Mouse (Mus musculus) right cerebral cortex, adult 18-20 months (tissue): ENCODE data around the gene Susd6.
"Not testable (repeated sequence)": the region's sequence is repeated elsewhere in the genome, so short reads cannot be mapped to it uniquely, and the experiment has no call there.

ENCODE experiments used
- DNase-seq: peaks from one replicate; pipeline ENCODE4 v3.0.0; 2022; ENCODE audit warnings: mixed read lengths

Susd6 gene

DNA sequence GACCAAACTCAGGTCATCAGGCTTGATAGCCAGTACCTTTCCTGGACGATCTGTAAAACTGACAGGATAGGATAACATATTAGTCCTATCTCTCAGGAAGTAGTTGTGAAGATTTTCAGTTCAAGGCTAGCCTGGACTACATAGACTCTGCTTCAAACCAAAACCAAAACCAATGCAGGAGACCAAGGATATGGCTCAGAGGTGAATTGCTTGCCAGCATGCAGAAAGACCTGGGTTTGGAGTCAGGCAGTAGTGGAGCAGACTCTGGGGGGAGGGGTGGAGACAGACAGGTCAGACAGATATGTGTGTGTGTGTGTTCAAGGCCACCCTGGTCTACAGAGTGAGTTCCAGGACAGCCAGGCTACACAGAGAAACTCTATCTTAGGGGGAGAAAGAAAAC lies 3.7 kb upstream of the Susd6 start:
- no peak for DNase-seq

GRCm38 (mm10) chr12:80787604-80788003 lies 2.7 kb upstream of the Susd6 start:
- DNase-seq, result no peak

DNA sequence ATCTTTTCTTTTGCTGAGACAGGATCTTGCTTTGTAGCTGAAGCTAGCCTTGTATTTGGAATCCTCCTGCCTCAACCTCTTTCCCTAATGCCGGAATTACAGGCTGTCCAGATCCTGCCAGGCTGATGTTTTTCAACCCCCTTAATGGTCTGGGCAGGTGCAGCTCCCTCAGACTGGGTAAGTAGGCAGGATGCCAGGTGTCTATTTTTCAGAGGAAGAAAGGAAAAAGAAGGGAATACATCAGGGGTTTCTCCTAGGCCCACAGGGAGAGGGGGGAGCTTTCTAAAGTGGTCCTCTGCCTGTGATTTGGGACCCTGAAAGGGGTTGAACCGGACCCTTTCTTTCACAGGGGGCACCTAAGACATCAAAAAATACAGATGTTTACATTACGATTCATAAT lies 2.1 kb upstream of the Susd6 start:
- DNase-seq, result no peak

- not testable (repeated sequence) for DNase-seq
These were observed 1.0 kb upstream of the Susd6 start for GRCm38 (mm10) chr12:80789276-80789675.

DNA sequence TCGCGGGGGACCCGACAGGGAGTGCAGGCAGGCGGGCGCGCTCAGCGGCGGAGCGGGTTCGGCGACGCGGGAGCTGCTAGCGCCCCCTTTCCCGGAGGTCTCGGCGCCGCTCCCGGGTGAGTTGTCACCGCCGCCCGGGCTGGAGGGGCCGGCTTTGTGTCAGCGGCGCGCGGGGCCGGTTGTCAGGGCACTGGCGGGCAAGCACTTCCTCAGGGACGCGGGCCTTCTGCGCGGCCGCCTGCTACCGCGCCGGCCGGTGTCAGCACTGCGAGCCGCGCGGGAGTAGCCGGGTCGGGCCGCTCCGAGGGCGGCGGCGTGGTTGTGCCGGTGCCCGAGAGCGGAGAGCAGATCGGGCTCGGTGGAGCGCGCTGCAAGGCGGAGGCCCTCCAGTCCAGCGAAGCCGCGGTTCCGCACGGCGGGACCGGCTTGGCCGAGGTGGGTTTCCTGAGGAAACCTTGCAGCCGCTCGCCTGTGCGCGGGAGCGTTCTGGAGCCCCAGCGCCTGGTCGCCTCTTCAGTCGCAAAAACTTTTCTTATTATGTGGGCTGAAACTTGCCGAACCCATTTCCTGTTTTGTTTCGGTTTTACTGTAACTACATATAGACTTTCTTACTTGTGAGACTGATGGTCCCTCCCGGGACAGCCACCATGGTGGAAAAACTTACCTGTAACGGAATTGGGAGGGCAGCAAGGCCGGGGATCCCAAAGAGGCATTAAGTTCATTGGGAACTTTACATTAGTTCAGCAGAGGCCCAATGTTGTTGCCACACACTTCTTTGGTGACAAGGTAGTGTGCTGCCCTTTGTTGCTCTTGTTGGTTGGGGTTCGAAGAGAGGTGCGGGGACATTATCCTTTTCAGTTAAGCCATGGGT lies 625 bp downstream of the Susd6 start:
- no peak for DNase-seq

DNA sequence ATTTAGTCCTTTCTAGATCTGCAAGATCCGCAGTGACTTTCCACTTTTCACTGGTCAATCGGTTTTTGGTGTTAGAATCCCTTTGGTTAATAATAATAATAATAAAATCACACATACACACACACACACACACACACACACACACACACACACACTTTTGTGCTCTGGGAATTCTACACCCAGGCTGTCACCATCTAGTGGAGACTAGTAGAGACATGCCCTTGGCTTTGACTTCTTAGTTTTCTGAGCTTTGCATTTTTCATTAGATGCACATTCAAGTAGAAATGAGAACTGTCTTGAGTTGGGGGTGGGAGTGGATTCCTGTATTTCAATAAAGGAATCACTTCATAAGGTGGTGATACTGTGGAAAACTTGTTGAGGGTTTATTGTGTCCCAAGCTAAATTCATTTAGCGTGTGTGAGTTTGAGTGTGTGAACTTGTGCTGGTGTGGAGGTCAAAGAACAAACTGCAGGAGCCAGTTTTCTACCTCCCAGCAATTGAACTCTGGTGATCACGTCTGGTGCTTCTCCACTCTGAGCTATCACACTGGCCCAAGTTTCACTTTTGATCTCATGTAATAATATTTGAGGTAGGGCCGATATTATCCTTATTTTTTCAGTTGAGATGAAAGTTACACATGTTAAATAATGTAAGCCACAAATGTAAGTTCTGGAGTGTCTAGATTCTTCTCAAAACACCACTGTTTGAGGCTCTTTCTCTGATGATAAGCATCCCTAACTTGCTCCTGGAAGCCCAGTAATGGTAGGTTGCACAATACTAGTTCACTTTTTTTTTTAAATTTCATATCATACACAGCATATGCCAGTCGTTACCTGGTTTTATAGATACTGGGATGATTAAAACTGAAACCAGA lies 1.5 kb downstream of the Susd6 start:
- no peak for DNase-seq

DNA sequence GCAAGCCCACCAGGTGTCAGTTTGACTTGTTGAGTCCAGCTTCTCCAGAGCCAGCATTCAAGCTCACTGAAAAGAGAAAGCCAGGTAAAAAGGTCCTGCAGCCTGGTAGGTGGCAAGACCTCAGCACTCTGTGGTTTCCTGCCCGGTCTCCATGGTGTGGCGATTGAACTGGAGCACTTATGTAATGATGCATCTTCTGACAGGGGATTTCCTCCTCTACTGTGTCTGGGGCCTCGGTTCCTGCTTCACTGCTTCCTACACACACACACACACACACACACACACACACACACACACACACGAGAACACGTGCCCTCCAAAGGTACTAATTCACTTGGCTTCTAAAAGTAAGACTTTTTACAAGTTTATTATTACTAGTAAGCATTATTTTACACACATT lies 2.6 kb downstream of the Susd6 start:
- DNase-seq, result no peak

DNA sequence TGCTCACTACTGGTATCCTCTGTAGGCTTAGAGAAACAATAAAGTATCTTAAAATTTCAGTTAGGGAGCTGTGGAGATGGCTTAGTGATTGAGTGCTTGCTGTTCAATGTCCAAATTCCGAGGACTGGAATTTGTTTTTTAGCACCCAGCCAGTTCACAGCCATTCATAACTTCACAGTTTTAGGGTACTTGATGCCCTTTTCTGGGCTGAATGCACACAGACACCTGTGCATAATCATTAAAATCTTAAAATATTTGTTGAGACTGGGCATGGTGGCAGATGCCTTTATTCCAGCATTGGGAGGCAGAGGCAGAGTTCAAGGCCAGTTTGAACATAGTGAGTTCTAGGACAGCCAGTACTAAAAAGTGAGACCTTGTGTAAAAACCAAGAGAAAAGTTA lies 3.2 kb downstream of the Susd6 start:
- DNase-seq, result no peak

DNA sequence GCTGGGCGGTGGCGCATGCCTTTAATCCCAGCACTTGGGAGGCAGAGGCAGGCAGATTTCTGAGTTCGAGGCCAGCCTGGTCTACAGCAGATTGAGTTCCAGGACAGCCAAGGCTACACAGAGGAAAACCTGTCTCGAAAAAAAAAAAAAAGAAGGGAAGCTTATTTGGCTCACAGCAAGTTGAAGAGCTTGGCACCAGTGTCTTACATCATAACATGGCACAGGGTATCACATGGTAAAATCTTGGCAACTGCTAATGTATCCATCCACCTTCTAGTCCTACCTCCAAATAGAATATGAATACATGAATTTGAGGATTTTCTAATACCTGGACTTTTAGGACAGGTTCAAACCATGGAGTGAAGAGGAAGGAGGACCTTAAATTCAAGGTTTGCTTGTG lies 4.2 kb downstream of the Susd6 start:
- DNase-seq, result no peak

- DNase-seq, result no peak
These were observed 4.8 kb downstream of the Susd6 start for GRCm38 (mm10) chr12:80794935-80795785.

GRCm38 (mm10) chr12:80798271-80798670 lies 8.0 kb downstream of the Susd6 start:
- DNase-seq, result no peak

GRCm38 (mm10) chr12:80800156-80800555 lies 9.8 kb downstream of the Susd6 start:
- DNase-seq, result no peak

DNA sequence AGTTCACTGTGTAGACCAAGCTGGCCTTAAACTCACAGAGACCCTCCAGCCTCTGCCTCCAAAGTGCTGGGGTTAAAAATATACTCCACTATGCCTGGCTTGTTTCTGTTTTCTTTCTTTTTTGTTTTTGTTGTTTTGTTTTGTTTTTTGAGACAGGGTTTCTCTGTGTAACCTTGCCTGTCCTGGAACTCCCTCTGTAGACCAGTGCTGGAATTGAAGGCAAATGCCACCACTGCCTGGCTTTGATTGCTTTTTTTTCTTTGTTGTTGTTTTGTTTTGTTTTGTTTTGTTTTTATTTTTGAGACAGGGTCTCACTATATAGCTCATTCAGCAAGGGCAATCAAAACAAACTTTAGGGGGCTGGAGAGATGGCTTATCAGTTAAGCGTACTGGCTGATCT lies 11.1 kb downstream of the Susd6 start:
- DNase-seq, result no peak

DNA sequence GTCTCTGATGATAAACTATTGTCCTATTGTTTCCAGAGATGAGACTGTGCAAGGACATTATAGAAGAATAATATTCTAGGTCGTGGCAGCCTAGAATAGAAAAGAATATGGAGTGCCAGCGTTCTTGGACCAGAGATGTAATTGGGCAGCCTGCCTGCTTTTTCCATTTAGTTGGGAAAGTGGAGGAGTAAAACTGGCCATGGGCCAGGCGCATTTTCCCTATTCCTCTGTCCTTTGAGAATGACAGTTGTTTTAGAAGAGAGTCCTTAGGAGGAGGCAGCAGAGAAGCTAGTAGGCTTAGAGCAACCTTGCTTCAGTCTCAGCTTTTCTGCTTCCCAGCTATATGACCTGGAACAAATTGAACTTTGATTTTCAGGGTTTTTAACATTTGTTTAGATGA lies 13.6 kb downstream of the Susd6 start:
- DNase-seq, result peak; percentile 89

- DNase-seq, result no peak
These were observed 14.6 kb downstream of the Susd6 start for GRCm38 (mm10) chr12:80804861-80805428.

GRCm38 (mm10) chr12:80807451-80808085 lies 17.3 kb downstream of the Susd6 start:
- DNase-seq, result no peak

DNA sequence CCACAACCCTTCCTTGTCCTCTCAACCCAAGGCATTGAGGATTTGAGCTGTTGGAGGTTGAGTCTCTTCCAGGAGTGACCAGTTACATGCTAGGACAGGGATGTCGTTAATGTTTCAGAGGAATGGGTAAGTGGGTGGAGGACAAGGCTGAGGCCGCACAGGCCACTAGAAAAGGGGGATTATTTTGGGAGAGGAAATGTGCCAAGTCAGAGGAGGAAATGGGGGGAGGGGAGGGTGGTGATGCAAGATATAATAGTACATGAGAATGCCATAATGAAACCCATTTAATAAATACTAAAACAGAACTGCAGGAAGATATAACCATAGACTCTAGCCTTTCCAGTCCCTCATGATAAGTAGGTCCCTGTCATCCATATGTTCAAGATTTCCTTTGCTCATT lies 19.7 kb downstream of the Susd6 start:
- DNase-seq, result no peak

- no peak for DNase-seq
These were observed 21.6 kb downstream of the Susd6 start for GRCm38 (mm10) chr12:80811646-80812509.

- no peak for DNase-seq
These were observed 22.2 kb downstream of the Susd6 start for GRCm38 (mm10) chr12:80812510-80812820.

GRCm38 (mm10) chr12:80813456-80813855 lies 23.1 kb downstream of the Susd6 start:
- DNase-seq, result no peak

GRCm38 (mm10) chr12:80813872-80814271 lies 23.6 kb downstream of the Susd6 start:
- DNase-seq, result no peak
